Mouse (Mus musculus) embryonic facial prominence, embryonic 12.5 days (tissue): ENCODE results near the gene Exoc6. TPM values are rescaled to one million over a fixed set of nuclear protein-coding genes. Genes with fewer than 3 reads are reported as not detected.

Experiments used
- ATAC-seq: fragments of 200-750 bp; cut with Nextera tagmentation; 2 replicates; pipeline ENCODE4 v1.8.0; 2017; ENCODE audit not compliant: insufficient number of reproducible peaks, insufficient read depth, low FRiP score, low TSS enrichment
- H3K27ac ChIP-seq: fragments of 300-500 bp; sonication (generic); 2 replicates; pipeline ENCODE4 v1.5.1; 2016; ENCODE audit warnings: mild to moderate bottlenecking
- H3K27me3 ChIP-seq: fragments of 300-500 bp; sonication (generic); 2 replicates; pipeline ENCODE4 v1.6.1; 2016; ENCODE audit warnings: mild to moderate bottlenecking, moderate library complexity
- H3K36me3 ChIP-seq: fragments of 300-500 bp; sonication (generic); 2 replicates; pipeline ENCODE4 v1.6.1; 2016; ENCODE audit warnings: mild to moderate bottlenecking
- H3K4me1 ChIP-seq: fragments of 300-500 bp; sonication (generic); 2 replicates; pipeline ENCODE4 v1.6.1; 2016
- H3K4me2 ChIP-seq: fragments of 300-500 bp; sonication (generic); replicated peaks from 2 replicates; pipeline ENCODE4 v1.6.1; 2016; ENCODE audit warnings: mild to moderate bottlenecking, moderate library complexity
- H3K4me3 ChIP-seq: fragments of 300-500 bp; sonication (generic); 2 replicates; pipeline ENCODE4 v1.5.1; 2016; ENCODE audit warnings: mild to moderate bottlenecking
- H3K9ac ChIP-seq: fragments of 300-500 bp; sonication (generic); 2 replicates; pipeline ENCODE4 v1.6.1; 2016; ENCODE audit warnings: mild to moderate bottlenecking, moderate library complexity
- H3K9me3 ChIP-seq: fragments of 300-500 bp; sonication (generic); 2 replicates; pipeline ENCODE4 v1.6.1; 2016; ENCODE audit warnings: mild to moderate bottlenecking, moderate library complexity
- WGBS: fragments of 180-500 bp; shearing (Covaris S2); methylation state at CpG from one replicate; pipeline ENCODE4 v1.1.7; 2016; 5-methylcytosine and 5-hydroxymethylcytosine counted together
- polyA plus RNA-seq: library from polyadenylated mRNA; unstranded; fragments of >200 nt; fragmentation: Nextera tagmentation; extraction: Ambion mirVana; gene quantifications from 2 replicates; pipeline ENCODE4 v1.2.1, GENCODE M21; 2016

Exoc6 gene
- polyA plus RNA-seq: 7.4 and 7.7 TPM in 2 replicates

DNA sequence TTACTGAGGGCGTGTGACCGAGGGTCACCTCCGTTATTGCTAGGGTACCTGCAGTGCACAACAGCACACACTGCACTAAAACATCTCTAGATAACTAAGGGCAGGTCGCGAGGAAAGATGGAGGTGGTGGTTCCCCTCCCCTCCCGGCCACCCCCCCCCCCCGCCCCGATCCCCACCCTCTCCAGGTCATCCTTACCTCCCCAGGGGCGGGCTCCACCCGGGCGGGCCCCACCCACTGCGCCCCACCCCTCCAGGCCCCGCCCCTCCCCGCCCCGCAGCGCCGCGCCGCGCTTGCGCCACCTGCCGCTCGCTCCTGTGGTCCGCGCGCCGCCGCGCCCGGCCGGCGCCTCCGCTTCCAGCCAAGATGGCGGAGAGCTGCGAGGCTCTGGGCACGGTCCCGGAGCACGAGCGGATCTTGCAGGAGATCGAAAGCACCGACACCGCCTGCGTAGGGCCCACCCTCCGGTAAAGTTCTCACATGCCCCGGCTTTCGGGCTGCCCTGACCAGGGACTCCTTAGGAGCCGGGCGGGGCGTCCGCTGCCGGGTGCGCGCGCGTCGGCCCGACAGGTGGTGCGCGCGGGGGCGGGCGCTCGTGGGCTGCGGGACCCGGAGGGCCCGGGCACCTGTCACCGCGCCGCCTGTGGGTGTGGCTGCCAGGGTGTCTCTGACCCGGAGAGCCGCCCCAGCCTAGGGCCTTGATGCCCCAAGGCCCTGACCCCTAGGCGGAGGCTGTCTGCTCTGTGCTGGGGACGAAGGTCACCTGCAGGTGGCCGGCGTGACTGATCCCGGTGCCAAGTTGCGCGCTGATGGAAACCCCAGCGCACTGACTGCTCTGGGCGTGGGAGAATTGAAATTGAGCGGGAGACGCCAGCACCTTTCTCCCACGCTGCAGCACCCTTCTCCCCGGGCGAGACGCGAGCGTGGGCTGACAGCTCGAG, at the start of gene Exoc6:
Exoc6 (plus strand) TSS at position 318 of the 939 bp plus-strand sequence.
- ATAC-seq: peak; percentile 85
- no peaks in the 10 kb centered on the region for H3K36me3 ChIP-seq
- under 1% methylated on average over 67 of the region's 89 CpGs for WGBS
- H3K9me3 ChIP-seq: no peaks in the 10 kb centered on the region
- H3K9ac ChIP-seq: peak within 1 kb of the TSS; percentile 55
- H3K4me3 ChIP-seq: peak within 1 kb of the TSS; percentile 68
- no peaks in the 10 kb centered on the region for H3K4me1 ChIP-seq
- H3K27me3 ChIP-seq: peaks cover 11% of the 10 kb centered on the region; the same call in 1 of the 2 replicates
- peak within 1 kb of the TSS; percentile 99 for H3K4me2 ChIP-seq
- no peak within 1 kb of the TSS; the same call in 1 of the 2 replicates for H3K27ac ChIP-seq

DNA sequence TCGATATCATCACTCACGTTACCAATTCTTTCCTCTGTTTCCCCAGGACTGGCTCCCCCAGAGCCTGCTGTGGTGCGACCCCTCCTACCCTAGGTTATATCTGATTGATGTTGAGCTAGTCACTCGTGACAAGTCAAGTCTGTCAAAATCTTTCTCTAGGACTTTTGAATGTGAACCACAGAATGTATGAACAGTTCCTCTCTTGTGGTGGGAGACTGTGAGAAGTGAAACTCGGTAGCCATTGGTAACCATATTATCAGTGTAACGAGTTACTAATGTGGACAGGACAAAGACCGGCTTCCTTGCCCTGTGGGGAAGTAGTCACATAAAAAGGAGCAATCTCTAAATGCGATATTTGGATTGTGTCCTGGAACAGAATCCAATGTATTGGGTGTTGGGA, 47.2 kb upstream of the Exoc6 start:
- Histone ChIP-seq H3K36me3 (no peaks in the 10 kb centered on the region), H3K4me2 (no peak overlapping the region), H3K9me3 (no peaks in the 10 kb centered on the region), H3K4me1 (no peaks in the 10 kb centered on the region), H3K27me3 (no peaks in the 10 kb centered on the region), H3K27ac (no peak overlapping the region), H3K9ac (no peak overlapping the region), H3K4me3 (no peak overlapping the region)
- ATAC-seq: no peak
- WGBS: 87% methylated on average over 8 of the region's 8 CpGs

DNA sequence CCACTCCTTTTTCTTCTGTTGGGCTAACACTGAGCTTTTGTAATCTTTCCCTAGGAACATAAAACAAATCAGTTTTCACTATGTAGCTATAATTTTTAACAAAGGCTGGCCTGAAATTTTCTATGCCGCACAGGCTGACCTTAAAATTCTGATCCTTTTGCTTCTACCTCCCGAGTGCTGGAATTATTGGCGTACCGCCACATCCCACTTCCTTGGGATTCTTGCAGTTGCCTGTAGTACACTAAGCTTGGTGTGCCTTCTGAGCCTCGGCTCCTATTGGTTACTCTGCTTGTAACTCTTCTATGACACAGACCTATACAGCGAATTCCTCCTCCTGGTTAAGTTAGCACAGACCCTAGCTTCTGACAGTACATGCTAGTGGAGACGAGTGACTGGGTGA, 44.2 kb upstream of the Exoc6 start:
- Histone ChIP-seq H3K27ac (no peak overlapping the region), H3K36me3 (no peaks in the 10 kb centered on the region), H3K27me3 (no peaks in the 10 kb centered on the region), H3K4me1 (no peaks in the 10 kb centered on the region), H3K4me2 (no peak overlapping the region), H3K9me3 (no peaks in the 10 kb centered on the region), H3K4me3 (no peak overlapping the region), H3K9ac (no peak overlapping the region)
- WGBS: 77% methylated on average over 7 of the region's 7 CpGs
- 0 out of 2 replicates have a peak, but pooled peaks have one; percentile 35 for ATAC-seq

DNA sequence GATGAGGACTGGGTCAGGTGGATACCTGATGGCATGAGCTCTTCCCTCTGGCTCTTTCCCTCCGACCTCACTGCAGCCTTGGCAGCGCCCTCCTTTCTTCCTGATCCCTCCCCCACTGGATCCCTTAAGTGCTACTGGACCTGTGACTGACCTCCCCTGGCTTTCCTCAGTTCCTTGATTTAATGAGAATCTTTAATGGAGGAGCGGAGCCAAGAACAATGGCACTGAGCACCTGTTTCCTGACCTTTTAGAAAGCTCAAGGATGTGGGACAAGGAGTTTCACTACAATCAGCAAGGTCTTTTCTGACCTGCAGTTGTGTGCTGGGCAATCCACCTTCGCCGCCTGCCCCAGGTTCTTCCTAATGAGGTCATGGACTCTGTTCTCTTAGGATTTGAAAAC, 43.6 kb upstream of the Exoc6 start:
- Histone ChIP-seq H3K27ac (no peak overlapping the region), H3K36me3 (no peaks in the 10 kb centered on the region), H3K9me3 (no peaks in the 10 kb centered on the region), H3K27me3 (no peaks in the 10 kb centered on the region), H3K9ac (no peak overlapping the region), H3K4me3 (no peak overlapping the region), H3K4me1 (no peaks in the 10 kb centered on the region), H3K4me2 (no peak overlapping the region)
- 52% methylated on average over 5 of the region's 5 CpGs for WGBS
- no peak for ATAC-seq

DNA sequence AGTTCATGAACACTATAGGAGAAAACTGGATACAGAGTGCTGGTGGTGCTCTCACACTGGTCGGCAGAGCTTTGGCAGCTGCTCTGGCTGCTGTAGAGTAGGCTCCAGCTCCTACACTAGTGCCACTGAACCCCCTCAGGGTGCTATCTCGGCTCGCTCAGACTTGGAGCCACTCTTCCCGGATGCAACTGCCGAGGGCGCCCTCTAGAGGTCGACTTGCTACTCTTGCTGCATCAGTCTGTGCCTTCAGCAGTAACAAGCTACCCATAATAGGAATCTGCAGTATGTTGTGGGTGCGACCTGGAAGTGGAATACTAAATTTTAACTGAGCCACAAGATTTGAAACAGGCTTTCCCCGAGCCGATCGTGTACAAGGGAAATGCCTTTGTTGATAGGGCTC, 40.5 kb upstream of the Exoc6 start:
- no peak overlapping the region for H3K9ac ChIP-seq
- no peaks in the 10 kb centered on the region for H3K36me3 ChIP-seq
- no peak overlapping the region for H3K4me2 ChIP-seq
- no peak for ATAC-seq
- H3K4me1 ChIP-seq: no peaks in the 10 kb centered on the region
- no peak overlapping the region for H3K4me3 ChIP-seq
- no peak overlapping the region for H3K27ac ChIP-seq
- H3K27me3 ChIP-seq: no peaks in the 10 kb centered on the region
- WGBS: 14% methylated on average over 11 of the region's 11 CpGs
- H3K9me3 ChIP-seq: no peaks in the 10 kb centered on the region

- no peak for ATAC-seq
- Histone ChIP-seq H3K27ac (no peak overlapping the region), H3K4me2 (no peak overlapping the region), H3K36me3 (no peaks in the 10 kb centered on the region), H3K27me3 (no peaks in the 10 kb centered on the region), H3K4me3 (no peak overlapping the region), H3K9ac (no peak overlapping the region), H3K4me1 (no peaks in the 10 kb centered on the region), H3K9me3 (no peaks in the 10 kb centered on the region)
- WGBS: 60% methylated on average over 7 of the region's 7 CpGs
Measured at GRCm38 (mm10) chr19:37514811-37515292, 35.4 kb upstream of the Exoc6 start.

DNA sequence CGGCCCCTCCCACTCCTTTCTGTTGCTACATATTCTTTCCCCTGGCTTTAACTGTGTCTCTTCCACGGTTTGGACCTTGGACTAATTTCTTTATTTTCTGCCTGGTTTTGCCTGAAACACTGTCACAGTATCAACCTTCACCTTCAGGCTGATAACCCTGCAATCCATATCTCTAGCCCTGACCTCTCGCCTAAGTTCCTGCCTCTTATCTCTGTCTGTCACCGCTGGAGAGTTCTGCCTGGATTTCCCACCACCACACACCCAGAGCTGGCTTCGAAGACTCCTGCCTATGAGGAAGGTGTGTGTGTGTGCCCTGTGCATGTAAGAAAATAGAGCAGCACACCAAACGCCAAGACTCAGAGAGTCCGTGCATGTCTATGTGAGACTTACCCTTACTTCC, 32.8 kb upstream of the Exoc6 start:
- Histone ChIP-seq H3K27ac (no peak overlapping the region), H3K4me2 (no peak overlapping the region), H3K9ac (no peak overlapping the region), H3K27me3 (no peaks in the 10 kb centered on the region), H3K36me3 (no peaks in the 10 kb centered on the region), H3K9me3 (no peaks in the 10 kb centered on the region), H3K4me3 (no peak overlapping the region), H3K4me1 (no peaks in the 10 kb centered on the region)
- ATAC-seq: no peak
- 81% methylated on average over 7 of the region's 7 CpGs for WGBS

DNA sequence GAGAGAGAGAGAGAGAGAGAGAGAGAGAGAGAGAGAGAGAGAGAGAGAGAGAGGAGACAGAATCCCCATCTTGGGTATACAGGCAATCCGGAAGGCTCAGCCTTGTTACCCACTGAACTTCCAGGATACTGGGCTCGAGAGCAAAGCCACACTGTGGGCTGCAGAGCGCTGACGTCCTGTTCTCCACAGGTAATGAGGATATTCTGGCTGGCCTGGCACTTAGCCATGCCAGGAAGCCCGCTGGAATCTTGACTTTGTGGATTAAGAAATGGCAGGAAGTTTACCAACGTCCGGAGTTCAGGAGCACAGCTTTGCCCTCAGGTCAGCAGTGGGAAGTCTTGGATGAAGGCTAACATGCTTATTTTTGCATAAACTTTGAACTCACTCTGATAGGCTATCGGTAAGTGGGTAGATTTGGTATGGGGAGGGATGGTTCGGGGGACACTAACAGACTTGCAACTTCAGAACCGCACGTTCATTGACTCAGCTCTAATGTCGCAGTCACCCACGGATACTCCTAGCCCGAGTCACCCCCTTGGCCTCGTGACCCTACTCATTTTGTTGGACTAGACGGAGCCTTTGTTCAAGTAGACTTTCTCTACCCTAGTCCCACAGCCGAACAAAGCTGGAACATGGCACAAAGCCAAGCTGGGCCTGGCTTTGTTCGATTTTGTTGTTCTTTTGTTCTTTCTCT, 29.3 kb upstream of the Exoc6 start:
- ATAC-seq: no peak
- 73% methylated on average over 18 of the region's 18 CpGs for WGBS
- no peaks in the 10 kb centered on the region for H3K27me3 ChIP-seq
- H3K4me2 ChIP-seq: no peak overlapping the region
- no peaks in the 10 kb centered on the region for H3K36me3 ChIP-seq
- no peaks in the 10 kb centered on the region for H3K9me3 ChIP-seq
- 0 out of 2 replicates have a peak, but pooled peaks cover 3% of the 10 kb centered on the region for H3K4me1 ChIP-seq
- H3K9ac ChIP-seq: no peak overlapping the region
- no peak overlapping the region for H3K4me3 ChIP-seq
- H3K27ac ChIP-seq: no peak overlapping the region

- Histone ChIP-seq H3K9me3 (no peaks in the 10 kb centered on the region), H3K4me1 (0 out of 2 replicates have a peak, but pooled peaks cover 3% of the 10 kb centered on the region), H3K4me3 (no peak overlapping the region), H3K4me2 (no peak overlapping the region), H3K9ac (no peak overlapping the region), H3K27me3 (no peaks in the 10 kb centered on the region), H3K36me3 (no peaks in the 10 kb centered on the region), H3K27ac (no peak overlapping the region)
- WGBS: 85% methylated on average over 2 of the region's 2 CpGs
- ATAC-seq: no peak
Measured at GRCm38 (mm10) chr19:37521434-37521781, 28.8 kb upstream of the Exoc6 start.

- Histone ChIP-seq H3K9ac (no peak overlapping the region), H3K4me3 (no peak overlapping the region), H3K27ac (no peak overlapping the region), H3K4me1 (0 out of 2 replicates have a peak, but pooled peaks cover 3% of the 10 kb centered on the region), H3K4me2 (no peak overlapping the region), H3K9me3 (no peaks in the 10 kb centered on the region), H3K36me3 (no peaks in the 10 kb centered on the region), H3K27me3 (no peaks in the 10 kb centered on the region)
- no peak for ATAC-seq
- WGBS: 61% methylated on average over 15 of the region's 15 CpGs
Measured at GRCm38 (mm10) chr19:37523280-37524062, 26.7 kb upstream of the Exoc6 start.

DNA sequence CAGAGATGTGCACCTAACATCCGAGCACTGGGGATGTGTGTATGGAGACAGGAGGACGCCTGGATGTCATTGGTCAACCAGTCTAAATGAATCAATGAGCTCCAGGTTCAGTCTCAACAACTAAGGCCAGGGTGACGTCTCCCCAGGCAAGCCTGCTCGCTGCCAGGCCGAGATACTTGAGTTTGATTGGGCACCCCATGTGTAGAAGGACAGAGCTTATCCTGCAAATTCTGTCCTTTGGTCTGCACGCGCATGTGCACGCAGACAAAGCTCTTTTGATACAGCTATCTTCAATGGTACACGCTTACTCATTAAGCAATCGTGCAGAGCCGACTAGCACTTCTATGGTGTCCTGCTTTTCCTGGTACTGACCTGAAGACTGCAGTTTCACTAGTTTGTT, 24.3 kb upstream of the Exoc6 start:
- no peaks in the 10 kb centered on the region for H3K36me3 ChIP-seq
- no peak for ATAC-seq
- no peak overlapping the region for H3K4me2 ChIP-seq
- no peaks in the 10 kb centered on the region for H3K9me3 ChIP-seq
- H3K4me1 ChIP-seq: 0 out of 2 replicates have a peak, but pooled peaks cover 3% of the 10 kb centered on the region
- no peak overlapping the region for H3K27ac ChIP-seq
- no peak overlapping the region for H3K4me3 ChIP-seq
- no peaks in the 10 kb centered on the region for H3K27me3 ChIP-seq
- H3K9ac ChIP-seq: no peak overlapping the region
- 89% methylated on average over 11 of the region's 11 CpGs for WGBS
